Mouse (Mus musculus): ENCODE data around the gene Tdpoz1. TPM values are rescaled to one million over a fixed set of nuclear protein-coding genes. Genes with fewer than 3 reads are reported as not detected.
"Not testable (repeated sequence)": the region's sequence is repeated elsewhere in the genome, so short reads cannot be mapped to it uniquely, and the experiment has no call there.

Tdpoz1 gene
- not detected in 2 replicates for polyA plus RNA-seq (2016; fragmentation: Nextera tagmentation; extraction: Ambion mirVana)

DNA sequence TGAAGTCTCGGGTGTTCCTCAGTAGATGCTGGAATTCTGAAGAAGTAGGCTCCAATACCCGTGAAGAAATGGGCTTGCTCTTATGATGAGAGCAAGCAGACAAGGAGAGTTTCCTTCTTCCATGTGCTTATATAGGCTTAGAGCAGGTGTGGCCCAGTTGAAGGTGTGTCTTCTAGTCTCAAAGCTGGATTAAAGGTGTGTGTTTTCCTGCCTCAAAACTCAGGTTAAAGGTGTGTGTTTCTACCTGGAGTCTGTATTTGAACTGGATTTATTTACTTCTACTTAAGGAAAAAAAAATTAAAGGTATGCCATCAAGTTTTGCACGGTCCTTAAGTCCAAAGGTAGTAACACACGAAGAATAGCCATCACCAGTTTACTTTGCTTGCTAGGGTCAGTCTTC lies at the start of gene Tdpoz1:
TSS of gene Tdpoz1 (minus strand) at position 101 of the 400 bp plus-strand sequence.
- H3K9me3 ChIP-seq (replicated peaks); H3K27me3 ChIP-seq (ENCODE audit: low read depth, poor library complexity, severe bottlenecking); H3K4me1 ChIP-seq; DNase-seq (ENCODE audit: low spot score); H3K27ac ChIP-seq; H3K36me3 ChIP-seq; H3K4me3 ChIP-seq: not testable (repeated sequence)
- WGBS: 84% methylated on average over 3 of the region's 4 CpGs

DNA sequence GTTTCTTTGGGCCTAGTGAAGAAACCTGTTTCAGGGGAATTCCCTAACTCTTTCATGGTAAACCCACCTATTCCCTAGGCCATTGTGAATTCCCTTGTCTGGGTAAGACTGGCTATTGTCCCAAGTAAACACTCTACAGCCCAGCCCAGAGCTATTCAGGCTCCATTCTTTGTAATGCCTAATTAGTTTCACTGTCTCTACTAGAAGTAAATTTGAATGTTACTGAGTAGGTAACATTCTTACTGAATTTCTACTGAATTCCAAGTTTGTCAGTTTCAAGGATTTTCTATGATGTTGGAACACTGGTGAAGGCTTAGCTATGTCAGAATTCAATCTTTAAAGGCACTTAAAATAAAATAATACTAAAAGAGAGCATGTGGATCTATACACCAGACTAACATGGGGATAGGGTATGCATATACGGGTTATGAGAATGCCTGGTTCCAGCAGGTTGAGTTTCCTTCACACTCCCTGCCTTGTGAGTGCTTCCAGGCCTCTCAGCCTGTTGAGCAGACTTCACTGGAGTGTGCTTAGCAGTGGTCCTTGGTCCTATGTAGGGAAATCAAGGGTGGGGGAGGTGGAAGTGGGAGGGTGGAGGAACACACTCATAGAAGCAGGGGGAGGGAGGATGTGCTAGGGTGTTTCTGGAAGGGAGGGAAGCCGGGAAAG lies 33.0 kb upstream of the Tdpoz1 start:
- H3K27me3 ChIP-seq (ENCODE audit: low read depth, poor library complexity, severe bottlenecking); DNase-seq (ENCODE audit: low spot score); H3K4me1 ChIP-seq; H3K36me3 ChIP-seq; H3K9me3 ChIP-seq (replicated peaks); H3K4me3 ChIP-seq; H3K27ac ChIP-seq: not testable (repeated sequence)
- 84% methylated on average over 2 of the region's 2 CpGs for WGBS

DNA sequence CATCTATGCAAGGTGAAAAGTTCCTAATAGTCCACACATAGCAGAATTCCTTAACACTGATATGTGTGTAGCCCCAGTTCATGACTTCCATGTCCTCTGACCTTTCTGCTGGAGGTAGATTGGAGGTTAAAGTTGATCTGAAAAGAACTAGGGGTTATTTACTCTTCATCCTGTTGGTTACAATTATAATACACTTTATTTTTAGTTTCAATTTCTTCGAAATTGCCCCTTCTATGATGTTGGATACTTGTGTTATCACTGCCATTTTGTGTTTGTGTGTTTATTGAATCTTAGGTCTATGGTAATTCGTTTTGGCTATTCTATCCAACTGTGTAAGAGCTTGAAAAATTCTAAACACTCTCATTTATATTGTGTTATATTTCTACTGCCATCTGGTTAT lies 16.9 kb upstream of the Tdpoz1 start, which contains the start of gene Gm37596:
TSS of gene Gm37596 (minus strand) at position 101 of the 400 bp plus-strand sequence.
- 86% methylated on average over 1 of the region's 2 CpGs for WGBS
- H3K36me3 ChIP-seq; H3K27ac ChIP-seq; H3K27me3 ChIP-seq (ENCODE audit: low read depth, poor library complexity, severe bottlenecking); H3K4me1 ChIP-seq; DNase-seq (ENCODE audit: low spot score); H3K9me3 ChIP-seq (replicated peaks); H3K4me3 ChIP-seq: not testable (repeated sequence)

DNA sequence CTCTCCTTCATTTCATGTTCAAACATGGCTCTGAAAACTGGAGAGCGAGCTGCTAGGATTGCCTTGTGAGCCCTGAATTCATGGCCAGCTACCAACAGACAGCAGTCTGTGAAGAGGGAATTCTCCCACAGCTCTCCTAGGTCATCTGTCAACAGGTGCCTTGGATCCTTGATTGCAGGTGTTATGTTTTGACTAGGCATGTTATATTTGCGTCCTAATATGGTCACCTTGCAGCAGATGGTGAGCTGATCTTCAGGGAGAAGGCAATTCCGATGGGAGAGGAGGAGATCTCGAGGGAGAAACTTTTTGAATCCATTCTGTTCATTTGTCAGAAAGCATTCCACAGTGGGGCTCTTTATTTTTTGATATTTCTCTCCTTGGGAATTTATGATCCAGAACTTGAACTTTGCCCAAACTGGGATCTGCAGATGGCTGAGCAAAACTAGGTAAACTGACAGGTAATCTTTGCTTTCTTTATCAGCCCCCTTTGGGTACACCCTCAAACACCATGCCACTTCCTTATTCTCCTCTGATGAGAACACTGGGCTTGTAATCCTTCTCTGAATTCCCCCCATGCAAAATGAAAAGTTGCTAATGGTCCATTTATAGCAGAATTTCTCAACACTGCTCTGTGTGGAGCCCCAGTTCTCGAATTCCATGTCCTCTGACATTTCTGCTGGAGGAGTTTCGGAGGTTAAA lies 5.2 kb downstream of the Tdpoz1 start:
- not testable (repeated sequence) for H3K9me3 ChIP-seq (replicated peaks); H3K36me3 ChIP-seq; H3K27ac ChIP-seq; H3K4me1 ChIP-seq; H3K27me3 ChIP-seq (ENCODE audit: low read depth, poor library complexity, severe bottlenecking); DNase-seq (ENCODE audit: low spot score); H3K4me3 ChIP-seq
- WGBS: 79% methylated on average over 6 of the region's 6 CpGs

DNA sequence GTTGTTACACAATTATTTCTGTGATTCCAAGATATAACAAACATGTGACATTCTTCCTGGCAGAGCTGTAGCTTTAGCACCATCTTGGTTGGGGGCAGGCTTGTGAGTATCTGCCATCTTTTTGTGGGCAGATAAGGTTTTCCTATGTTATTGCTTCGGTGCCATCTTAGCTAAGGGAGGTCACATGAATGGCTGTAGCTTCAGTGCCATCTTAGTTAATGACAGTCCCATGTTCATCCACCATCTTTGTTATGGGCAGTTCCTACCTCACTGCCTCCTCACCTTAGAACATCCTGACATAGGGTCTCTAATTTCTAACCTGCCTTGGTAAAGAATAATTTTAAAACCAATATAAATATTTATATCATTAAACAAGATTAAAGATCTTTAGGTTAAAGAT lies 21.9 kb downstream of the Tdpoz1 start:
- Histone ChIP-seq H3K4me3 (no peak overlapping the region), H3K36me3 (no peaks in the 10 kb centered on the region), H3K4me1 (no peaks in the 10 kb centered on the region), H3K27ac (no peak overlapping the region), H3K27me3 (ENCODE audit: low read depth, poor library complexity, severe bottlenecking) (no peaks in the 10 kb centered on the region), H3K9me3 (replicated peaks) (no peaks in the 10 kb centered on the region)
- DNase-seq (ENCODE audit: low spot score): no peak
- 62% methylated on average over 1 of the region's 1 CpGs for WGBS

DNA sequence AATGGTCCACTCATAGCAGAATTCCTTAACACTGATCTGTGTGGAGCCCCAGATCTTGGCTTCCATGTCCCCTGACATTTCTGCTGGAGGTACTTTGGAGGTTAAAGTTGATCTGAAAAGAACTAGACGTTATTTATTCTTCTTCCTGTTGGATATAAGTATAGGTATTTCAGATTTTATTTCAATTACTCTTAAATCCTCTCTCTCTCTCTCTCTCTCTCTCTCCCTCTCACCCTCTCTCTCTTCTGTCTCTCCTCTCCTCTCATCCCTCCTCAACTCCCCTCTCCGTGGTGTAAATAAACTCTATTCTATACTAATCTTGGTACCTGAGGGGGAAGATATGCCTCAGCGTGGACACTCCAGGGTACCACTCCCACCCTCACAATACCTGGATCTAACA lies 23.5 kb downstream of the Tdpoz1 start, which contains the start of gene Tdpoz2:
TSS of gene Tdpoz2 (minus strand) at position 101 of the 400 bp plus-strand sequence.
- WGBS: 83% methylated on average over 3 of the region's 3 CpGs
- Histone ChIP-seq H3K4me1 (no peaks in the 10 kb centered on the region), H3K27me3 (ENCODE audit: low read depth, poor library complexity, severe bottlenecking) (no peaks in the 10 kb centered on the region), H3K36me3 (no peaks in the 10 kb centered on the region), H3K9me3 (replicated peaks) (no peaks in the 10 kb centered on the region), H3K4me3 (no peak within 1 kb of the TSS), H3K27ac (no peak within 1 kb of the TSS)
- DNase-seq (ENCODE audit: low spot score): no peak

DNA sequence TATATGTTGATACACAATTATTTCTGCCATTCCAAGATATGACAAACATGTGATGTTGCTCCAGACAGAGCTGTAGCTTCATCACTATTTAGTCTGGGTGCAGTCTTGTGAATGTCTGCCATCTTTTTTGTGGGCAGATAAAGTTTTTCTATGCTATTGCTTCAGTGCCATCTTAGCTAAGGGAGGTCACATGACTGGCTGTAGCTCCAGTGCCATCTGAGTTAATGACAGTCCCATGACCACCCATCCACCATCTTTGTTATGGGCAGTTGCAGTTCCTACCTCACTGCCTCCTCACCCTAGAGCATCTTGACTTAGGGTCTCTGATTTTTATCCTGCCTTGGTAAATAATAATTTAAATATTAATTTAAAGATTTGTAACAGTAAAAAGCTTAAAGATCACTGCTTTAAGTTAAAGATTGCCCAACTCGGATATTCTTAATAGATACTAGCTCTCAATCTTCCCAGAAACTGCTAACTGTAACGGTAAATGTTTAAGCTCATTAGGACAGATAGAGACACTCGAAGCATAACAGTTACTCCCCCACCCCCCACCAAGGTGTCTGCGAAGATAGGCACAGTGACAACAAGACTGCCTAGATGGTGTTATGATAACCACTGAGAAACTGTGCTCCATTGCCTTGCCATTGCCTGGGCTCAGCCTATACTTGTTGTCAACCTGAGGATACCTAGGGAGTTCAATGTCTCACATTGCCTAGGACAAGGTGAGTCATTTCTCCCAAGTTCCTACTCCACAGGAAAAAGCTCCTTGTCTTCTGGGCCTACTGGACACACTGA lies 45.0 kb downstream of the Tdpoz1 start:
- not testable (repeated sequence) for H3K36me3 ChIP-seq; DNase-seq (ENCODE audit: low spot score); H3K4me1 ChIP-seq; H3K27me3 ChIP-seq (ENCODE audit: low read depth, poor library complexity, severe bottlenecking); H3K27ac ChIP-seq; H3K9me3 ChIP-seq (replicated peaks); H3K4me3 ChIP-seq
- WGBS: 88% methylated on average over 4 of the region's 4 CpGs

Other genes with a start within 250 kb of the Tdpoz1 start
- gene Tchh, start 234.0 kb downstream of the Tdpoz1 start, polyA plus RNA-seq (2016; fragmentation: Nextera tagmentation; extraction: Ambion mirVana): 0.16 and 0.21 TPM in 2 replicates
- gene Tchhl1, start 207.6 kb downstream of the Tdpoz1 start, polyA plus RNA-seq (2016; fragmentation: Nextera tagmentation; extraction: Ambion mirVana): not detected in 2 replicates
- 241 and 293 TPM in 2 replicates for gene S100a11, start 155.8 kb downstream of the Tdpoz1 start, polyA plus RNA-seq (2016; fragmentation: Nextera tagmentation; extraction: Ambion mirVana)
- 74.9 and 78.4 TPM in 2 replicates for gene S100a10, start 121.2 kb downstream of the Tdpoz1 start, polyA plus RNA-seq (2016; fragmentation: Nextera tagmentation; extraction: Ambion mirVana)
- gene Tdpoz2, start 23.6 kb downstream of the Tdpoz1 start, polyA plus RNA-seq (2016; fragmentation: Nextera tagmentation; extraction: Ambion mirVana): not detected in 2 replicates
- gene Gm37596, start 16.8 kb upstream of the Tdpoz1 start, polyA plus RNA-seq (2016; fragmentation: Nextera tagmentation; extraction: Ambion mirVana): not detected in 2 replicates
- gene Gm5773, start 96.7 kb upstream of the Tdpoz1 start, polyA plus RNA-seq (2016; fragmentation: Nextera tagmentation; extraction: Ambion mirVana): not detected in 2 replicates
- gene Tdpoz4, start 120.1 kb upstream of the Tdpoz1 start, polyA plus RNA-seq (2016; fragmentation: Nextera tagmentation; extraction: Ambion mirVana): not detected in 2 replicates
- not detected in 2 replicates for gene Tdpoz3, start 149.7 kb upstream of the Tdpoz1 start, polyA plus RNA-seq (2016; fragmentation: Nextera tagmentation; extraction: Ambion mirVana)